Mouse (Mus musculus) ES-E14 (cell line): ENCODE results near the gene Abi1. TPM values are rescaled to one million over a fixed set of nuclear protein-coding genes. Genes with fewer than 3 reads are reported as not detected.

Experiments used
- DNase-seq: peaks from one replicate; pipeline ENCODE4 v3.0.0-alpha.2; 2013; ENCODE audit warnings: low read depth, low spot score
- H3K27ac ChIP-seq: 2 replicates; pipeline ENCODE4 v1.5.1; 2012; ENCODE audit warnings: low read depth, mild to moderate bottlenecking, low read length, moderate library complexity, mixed read lengths; ENCODE audit not compliant: poor library complexity, insufficient read depth, severe bottlenecking
- H3K36me3 ChIP-seq: 2 replicates; pipeline ENCODE4 v1.6.1; 2012; ENCODE audit warnings: mild to moderate bottlenecking, low read length, moderate library complexity, mixed read lengths; ENCODE audit not compliant: control insufficient read depth, poor library complexity, insufficient read depth, severe bottlenecking
- H3K4me1 ChIP-seq, 2 experiments: fragments of 150-350 bp in 1 of 2; sonication (generic) in 1 of 2; 2 replicates each; pipeline ENCODE4 v1.6.1; 2012; ENCODE audit warnings: low read length in 2 of 2, mild to moderate bottlenecking in 1 of 2, mixed read lengths in 1 of 2; ENCODE audit not compliant: control insufficient read depth in 2 of 2, insufficient read depth in 2 of 2, poor library complexity in 1 of 2
- H3K4me3 ChIP-seq, 2 experiments: fragments of 150-350 bp in 1 of 2; sonication (generic) in 1 of 2; 2 replicates each; pipeline ENCODE4 v1.5.1; 2012; ENCODE audit warnings: low read length in 2 of 2, low read depth in 1 of 2, mild to moderate bottlenecking in 1 of 2, mixed read lengths in 1 of 2; ENCODE audit not compliant: insufficient read depth in 1 of 2, poor library complexity in 1 of 2, severe bottlenecking in 1 of 2
- H3K9ac ChIP-seq: 2 replicates; pipeline ENCODE4 v1.6.1; 2012; ENCODE audit warnings: low read depth, mild to moderate bottlenecking, low read length, mixed read lengths; ENCODE audit not compliant: poor library complexity, insufficient read depth, severe bottlenecking
- H3K9me3 ChIP-seq: fragments of 150-350 bp; sonication (generic); 2 replicates; pipeline ENCODE4 v1.6.1; 2012; ENCODE audit warnings: low read depth, mild to moderate bottlenecking, low read length; ENCODE audit not compliant: control insufficient read depth, insufficient read depth
- CHD2 ChIP-seq: IDR thresholded peaks from 2 replicates; pipeline ENCODE4 v1.6.1; 2014; ENCODE audit warnings: mild to moderate bottlenecking, low read depth, low read length, inconsistent platforms
- HCFC1 ChIP-seq: IDR thresholded peaks from 2 replicates; pipeline ENCODE4 v1.6.1; 2012; ENCODE audit warnings: low read length, inconsistent platforms, borderline replicate concordance; ENCODE audit not compliant: insufficient read depth
- MAFK ChIP-seq: IDR thresholded peaks from 2 replicates; pipeline ENCODE4 v1.6.1; 2014; ENCODE audit warnings: mild to moderate bottlenecking, low read depth, low read length, inconsistent platforms; ENCODE audit not compliant: insufficient read depth
- ZC3H11A ChIP-seq: IDR thresholded peaks from 2 replicates; pipeline ENCODE4 v1.6.1; 2012; ENCODE audit warnings: low read depth, mild to moderate bottlenecking, inconsistent platforms, low read length, borderline replicate concordance
- ZNF384 ChIP-seq: IDR thresholded peaks from 2 replicates; pipeline ENCODE4 v1.6.1; 2012; ENCODE audit warnings: low read depth, low read length, inconsistent platforms
- in situ Hi-C, 2 experiments: fragments of 600-800 bp; cut with MboI; formaldehyde crosslinking; loops; one replicate each; pipeline ENCODE4 v1.15.1; 2025; ENCODE audit warnings: low sequenced_read_pairs in 2 of 2, inconsistent platforms in 1 of 2; ENCODE audit not compliant: unreplicated experiment in 2 of 2
- total RNA-seq: library from RNA; depleted of rRNA; stranded (reverse); fragments of 300-350 nt; gene quantifications from 2 replicates; pipeline ENCODE4 v1.2.3, GENCODE M21; 2012; rRNA removed

Abi1 gene
- 42.6 and 49.3 TPM in 2 replicates for total RNA-seq

DNA sequence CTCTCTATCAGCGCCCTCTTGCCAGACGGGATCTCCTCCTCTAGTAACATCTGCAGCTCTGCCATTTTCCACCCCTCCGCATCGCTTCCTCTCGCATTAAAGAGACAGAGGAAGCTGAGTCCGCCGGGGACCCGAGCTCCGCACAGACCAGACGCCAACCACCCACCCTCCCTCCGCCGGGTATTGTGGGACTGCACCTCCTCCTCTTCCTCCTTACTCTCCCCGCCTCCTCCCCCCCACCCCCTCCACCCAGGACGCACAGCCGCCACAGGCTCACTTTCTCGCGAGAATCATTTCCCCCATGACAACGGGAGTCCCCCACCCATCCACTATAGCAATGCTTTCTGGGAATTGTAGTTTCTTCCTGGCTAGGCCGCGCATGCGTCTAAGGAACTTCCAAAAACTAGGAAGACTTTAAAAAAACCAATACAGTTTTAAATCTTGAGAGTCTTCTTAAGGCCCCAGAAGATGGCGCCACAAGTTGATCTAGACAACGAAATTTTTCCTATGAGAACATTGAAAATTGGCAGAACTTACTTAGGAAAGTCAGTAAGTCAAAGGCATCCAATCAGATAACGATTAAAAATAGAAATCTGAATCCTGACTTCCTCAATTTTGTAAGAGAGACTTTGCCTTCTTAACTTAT is at the start of gene Abi1:
Abi1 (minus strand) TSS at position 241 of the 646 bp plus-strand sequence.
- Histone ChIP-seq H3K27ac (peak within 1 kb of the TSS; percentile 65), H3K9ac (peak within 1 kb of the TSS; percentile 96), H3K4me3 (peak within 1 kb of the TSS; percentile 89 to 91), H3K36me3 (no peaks in the 10 kb centered on the region), H3K9me3 (no peaks in the 10 kb centered on the region), H3K4me1 (peaks cover 3 to 5% of the 10 kb centered on the region in 2 experiments; a peak in 3 of 4 replicates)
- DNase-seq, result peak; percentile 95
- TF ChIP-seq HCFC1 (peak; percentile 95), MAFK (no peak), ZNF384 (peak; percentile 83), CHD2 (peak; percentile 99)
- in situ Hi-C loops, result no loop called here

DNA sequence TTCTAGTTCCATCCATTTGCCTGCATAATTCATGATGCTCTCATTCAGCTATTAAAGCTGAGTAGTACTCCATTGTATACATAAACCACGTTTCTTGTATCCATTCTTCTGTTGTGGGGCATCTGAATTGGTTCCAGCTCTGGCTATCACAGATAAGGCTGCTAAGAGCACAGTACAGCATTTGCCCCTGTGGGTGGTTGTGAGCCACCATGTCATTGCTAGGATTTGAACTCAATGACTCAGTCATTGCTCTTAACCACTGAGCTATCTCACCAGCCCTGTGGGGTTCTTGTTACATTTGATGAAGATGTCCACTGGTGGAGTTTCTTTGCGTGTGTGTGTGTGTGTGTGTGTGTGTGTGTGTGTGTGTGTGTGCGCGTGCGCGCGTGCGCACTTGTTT is 44.5 kb upstream of the Abi1 start:
- Histone ChIP-seq H3K9me3 (no peaks in the 10 kb centered on the region), H3K27ac (no peak overlapping the region), H3K9ac (no peak overlapping the region), H3K4me1 (no peaks in the 10 kb centered on the region), H3K4me3 (no peak overlapping the region), H3K36me3 (no peaks in the 10 kb centered on the region)
- TF ChIP-seq ZNF384 (no peak), MAFK (no peak), HCFC1 (no peak), ZC3H11A (no peak), CHD2 (no peak)
- DNase-seq, result no peak
- in situ Hi-C loops, result no loop called here

DNA sequence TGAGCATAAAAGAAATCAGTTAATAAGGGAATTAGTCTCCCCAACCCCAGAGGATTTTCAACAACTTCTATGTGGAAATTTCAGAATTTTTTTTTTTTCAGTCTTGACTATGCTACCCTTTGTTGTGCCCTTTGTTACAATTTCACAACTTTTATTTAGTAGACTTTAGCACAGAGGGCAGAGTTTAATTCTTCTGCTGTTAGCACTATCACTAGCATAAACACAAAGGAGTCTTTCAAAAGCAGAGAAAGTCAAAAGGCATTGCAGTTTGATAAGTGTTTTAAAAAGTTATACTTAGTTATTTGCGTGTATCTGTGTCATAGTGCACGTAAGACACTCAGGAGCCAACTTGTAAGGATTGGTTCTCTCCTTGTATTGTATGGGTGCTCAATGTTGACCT is 38.5 kb upstream of the Abi1 start:
- no peak for DNase-seq

DNA sequence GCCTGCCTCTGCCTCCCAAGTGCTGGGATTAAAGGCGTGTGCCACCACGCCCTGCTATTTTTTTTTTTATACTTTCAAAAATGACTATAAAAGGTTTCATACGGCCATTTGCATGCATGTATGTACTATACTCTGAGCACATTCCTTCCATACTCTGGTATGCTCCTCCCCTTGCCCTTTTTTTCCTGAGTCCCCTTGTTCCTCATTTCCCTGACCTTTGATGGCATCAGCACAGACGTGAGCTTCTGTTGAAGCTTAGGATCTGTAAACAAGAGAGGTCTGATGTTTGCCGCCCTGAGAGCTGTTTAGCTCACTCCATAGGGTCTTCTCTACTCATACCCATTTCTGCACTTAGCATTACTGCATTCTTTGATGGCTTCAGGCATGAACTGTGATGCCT is 37.7 kb upstream of the Abi1 start:
- TF ChIP-seq CHD2, result no peak
- TF ChIP-seq ZNF384, result no peak
- TF ChIP-seq HCFC1, result no peak
- Histone ChIP-seq H3K4me3 (no peak overlapping the region), H3K4me1 (no peaks in the 10 kb centered on the region), H3K27ac (no peak overlapping the region), H3K9ac (no peak overlapping the region), H3K36me3 (no peaks in the 10 kb centered on the region), H3K9me3 (no peaks in the 10 kb centered on the region)
- in situ Hi-C loops, result no loop called here
- DNase-seq, result no peak

More for the DNA sequence above, 38.5 kb upstream of the Abi1 start:
- Histone ChIP-seq H3K9me3 (no peaks in the 10 kb centered on the region), H3K9ac (no peak overlapping the region), H3K27ac (no peak overlapping the region), H3K4me1 (no peaks in the 10 kb centered on the region), H3K4me3 (no peak overlapping the region), H3K36me3 (no peaks in the 10 kb centered on the region)
- TF ChIP-seq ZC3H11A, result no peak
- TF ChIP-seq CHD2, result no peak
- TF ChIP-seq HCFC1, result no peak
- TF ChIP-seq MAFK, result no peak
- no peak for TF ChIP-seq ZNF384
- in situ Hi-C loops, result no loop called here

- Histone ChIP-seq H3K36me3 (no peaks in the 10 kb centered on the region), H3K9me3 (no peaks in the 10 kb centered on the region), H3K27ac (no peak overlapping the region), H3K4me3 (no peak overlapping the region), H3K4me1 (no peaks in the 10 kb centered on the region), H3K9ac (no peak overlapping the region)
- in situ Hi-C loops, result no loop called here
- TF ChIP-seq CHD2, result no peak
- peak; percentile 70 for TF ChIP-seq ZNF384
- TF ChIP-seq MAFK, result no peak
- no peak for DNase-seq
Observed at GRCm38 (mm10) chr2:23076783-23077182, 36.7 kb upstream of the Abi1 start.
